Mouse (Mus musculus) ES-Bruce4 (cell line): Measurements from ENCODE around the gene Gpr34. TPM values are rescaled to one million over a fixed set of nuclear protein-coding genes. Genes with fewer than 3 reads are reported as not detected.

Source experiments
- H3K27ac ChIP-seq: 2 replicates; pipeline ENCODE4 v1.5.1; 2012; ENCODE audit warnings: low read length, inconsistent platforms; ENCODE audit not compliant: insufficient read depth
- H3K27me3 ChIP-seq: 2 replicates; pipeline ENCODE4 v1.6.1; 2012; ENCODE audit warnings: mild to moderate bottlenecking, low read length, inconsistent platforms; ENCODE audit not compliant: control insufficient read depth, poor library complexity, insufficient read depth, severe bottlenecking
- H3K36me3 ChIP-seq: 2 replicates; pipeline ENCODE4 v1.6.1; 2012; ENCODE audit warnings: inconsistent platforms, mild to moderate bottlenecking, low read length, moderate library complexity; ENCODE audit not compliant: control insufficient read depth, poor library complexity, insufficient read depth, severe bottlenecking
- H3K4me1 ChIP-seq: one replicate; pipeline ENCODE4 v1.8.1; 2011; ENCODE audit warnings: low read length; ENCODE audit not compliant: control insufficient read depth, insufficient read depth
- H3K4me3 ChIP-seq: 2 replicates; pipeline ENCODE4 v1.5.1; 2011; ENCODE audit warnings: low read depth, mild to moderate bottlenecking, low read length
- H3K9ac ChIP-seq: 2 replicates; pipeline ENCODE4 v1.6.1; 2012; ENCODE audit warnings: low read depth, mild to moderate bottlenecking, inconsistent platforms; ENCODE audit not compliant: poor library complexity, severe bottlenecking
- H3K9me3 ChIP-seq: replicated peaks from 2 replicates; pipeline ENCODE4 v1.6.1; 2012; ENCODE audit warnings: mild to moderate bottlenecking, low read length, inconsistent platforms; ENCODE audit not compliant: control insufficient read depth, poor library complexity, insufficient read depth, severe bottlenecking
- CTCF ChIP-seq: IDR thresholded peaks from one replicate; pipeline ENCODE4 v1.8.1; 2011; ENCODE audit warnings: low read depth, low read length
- EP300 ChIP-seq: IDR thresholded peaks from 2 replicates; pipeline ENCODE4 v1.6.1; 2011; ENCODE audit warnings: low read depth, low read length; ENCODE audit not compliant: insufficient read depth
- POLR2A ChIP-seq: IDR thresholded peaks from one replicate; pipeline ENCODE4 v1.8.1; 2011; ENCODE audit warnings: low read length; ENCODE audit not compliant: insufficient read depth
- polyA plus RNA-seq: library from polyadenylated mRNA; stranded (reverse); fragments of >200 nt; gene quantifications from 2 replicates; pipeline ENCODE4 v1.2.4, GENCODE M21; 2011; ENCODE audit warnings: low read depth; ENCODE audit not compliant: missing spikeins, insufficient read depth, insufficient read length

Gpr34 gene
- polyA plus RNA-seq, 1 experiment = not detected

DNA sequence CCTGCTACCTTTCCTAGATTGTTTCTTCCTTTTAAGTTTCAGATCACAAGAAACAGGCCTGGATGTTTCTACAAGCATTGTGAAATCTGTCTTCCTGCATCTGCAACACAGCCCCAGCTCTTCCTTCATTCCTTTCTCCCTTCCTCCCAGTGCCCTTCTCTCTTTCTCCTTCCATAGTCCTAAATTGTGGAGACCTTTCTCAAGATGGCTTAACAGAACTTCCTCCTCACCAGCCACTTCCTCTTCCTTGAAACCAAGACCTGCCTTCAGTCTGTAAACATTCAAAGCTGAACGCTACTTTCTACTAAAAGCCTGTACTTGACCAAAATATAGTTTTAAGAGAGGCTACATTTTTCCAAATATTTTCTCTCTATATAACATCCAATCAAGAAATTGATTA lies 4.5 kb downstream of the Gpr34 start:
- no peaks in the 10 kb centered on the region for H3K27me3 ChIP-seq
- no peaks in the 10 kb centered on the region for H3K36me3 ChIP-seq
- no peaks in the 10 kb centered on the region for H3K9me3 ChIP-seq
- H3K4me1 ChIP-seq = no peaks in the 10 kb centered on the region
- no peak overlapping the region for H3K27ac ChIP-seq
- no peak overlapping the region for H3K9ac ChIP-seq
- H3K4me3 ChIP-seq = no peak overlapping the region
- TF ChIP-seq POLR2A (no peak), EP300 (no peak), CTCF (no peak)

DNA sequence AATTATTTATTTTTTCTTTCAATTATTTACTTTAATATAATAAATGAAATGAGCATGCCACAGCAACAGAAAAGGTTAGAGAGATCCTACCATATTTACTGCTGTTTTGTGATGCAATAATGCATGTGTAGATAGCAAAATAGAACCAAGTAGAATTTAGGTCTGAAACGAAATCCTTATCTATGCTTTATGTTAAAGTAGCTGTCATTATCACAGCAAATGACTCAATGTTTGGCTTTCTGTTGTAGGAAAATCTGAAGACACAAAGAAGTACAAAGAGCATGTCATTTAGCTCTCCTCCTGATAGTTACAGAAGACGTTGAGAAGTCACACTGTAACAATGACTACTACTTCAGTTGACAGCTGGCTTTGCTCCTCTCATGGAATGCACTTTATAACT lies 7.0 kb downstream of the Gpr34 start:
- no peak for TF ChIP-seq CTCF
- TF ChIP-seq EP300 = no peak
- no peak for TF ChIP-seq POLR2A
- no peak overlapping the region for H3K4me3 ChIP-seq
- no peaks in the 10 kb centered on the region for H3K9me3 ChIP-seq
- no peak overlapping the region for H3K9ac ChIP-seq
- H3K27me3 ChIP-seq = no peaks in the 10 kb centered on the region
- H3K27ac ChIP-seq = no peak overlapping the region
- no peaks in the 10 kb centered on the region for H3K36me3 ChIP-seq
- no peaks in the 10 kb centered on the region for H3K4me1 ChIP-seq

DNA sequence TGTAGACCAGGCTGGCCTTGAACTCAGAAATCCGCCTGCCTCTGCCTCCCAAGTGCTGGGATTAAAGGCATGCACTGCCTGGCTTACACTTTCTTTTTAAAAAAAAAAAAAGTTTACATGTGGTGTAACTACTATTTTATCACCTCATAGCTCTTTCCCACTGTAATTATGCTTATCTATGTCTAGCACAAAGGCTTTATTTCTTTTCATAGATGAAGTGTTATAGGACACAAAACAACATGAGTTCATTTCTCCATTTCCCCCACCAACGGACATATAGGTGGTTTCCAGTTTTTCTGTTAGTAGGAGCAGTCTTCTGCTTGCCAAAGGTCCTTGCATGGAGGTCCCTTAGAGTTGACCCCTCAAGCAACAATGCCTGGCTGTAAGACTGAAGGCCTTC lies 20.0 kb downstream of the Gpr34 start:
- H3K9me3 ChIP-seq = no peaks in the 10 kb centered on the region
- TF ChIP-seq CTCF = no peak
- no peak for TF ChIP-seq EP300
- no peak for TF ChIP-seq POLR2A
- H3K9ac ChIP-seq = no peak overlapping the region
- no peaks in the 10 kb centered on the region for H3K36me3 ChIP-seq
- H3K27ac ChIP-seq = no peak overlapping the region
- H3K4me1 ChIP-seq = no peaks in the 10 kb centered on the region
- H3K4me3 ChIP-seq = no peak overlapping the region
- no peaks in the 10 kb centered on the region for H3K27me3 ChIP-seq

DNA sequence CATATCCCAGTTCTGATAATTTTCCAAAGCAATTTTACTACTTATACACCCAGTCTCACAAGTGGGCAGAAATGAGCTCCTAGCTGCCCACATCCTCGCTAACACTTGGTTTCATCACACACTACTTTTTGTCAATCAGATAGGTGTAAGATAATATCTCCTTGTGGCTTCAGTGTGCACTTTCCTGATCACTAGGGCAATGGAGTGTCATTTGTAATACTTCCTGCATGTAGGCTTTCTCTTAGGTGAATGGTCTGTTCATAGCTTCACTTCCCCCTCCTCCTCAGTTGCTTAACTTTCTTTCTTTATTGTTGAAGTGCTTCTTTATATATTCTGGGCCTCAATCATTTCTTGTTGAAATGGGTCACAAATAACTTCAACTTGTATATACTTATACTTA lies 20.4 kb downstream of the Gpr34 start:
- no peaks in the 10 kb centered on the region for H3K27me3 ChIP-seq
- no peaks in the 10 kb centered on the region for H3K4me1 ChIP-seq
- H3K4me3 ChIP-seq = no peak overlapping the region
- no peaks in the 10 kb centered on the region for H3K36me3 ChIP-seq
- TF ChIP-seq CTCF (no peak), EP300 (no peak), POLR2A (no peak)
- H3K9ac ChIP-seq = no peak overlapping the region
- no peaks in the 10 kb centered on the region for H3K9me3 ChIP-seq
- no peak overlapping the region for H3K27ac ChIP-seq

- H3K27ac ChIP-seq = no peak overlapping the region
- no peaks in the 10 kb centered on the region for H3K4me1 ChIP-seq
- H3K36me3 ChIP-seq = no peaks in the 10 kb centered on the region
- no peaks in the 10 kb centered on the region for H3K27me3 ChIP-seq
- no peaks in the 10 kb centered on the region for H3K9me3 ChIP-seq
- H3K4me3 ChIP-seq = no peak overlapping the region
- no peak overlapping the region for H3K9ac ChIP-seq
- TF ChIP-seq POLR2A (no peak), CTCF (no peak), EP300 (no peak)
Measured at GRCm38 (mm10) chrX:13655005-13655421, 23.1 kb downstream of the Gpr34 start.

DNA sequence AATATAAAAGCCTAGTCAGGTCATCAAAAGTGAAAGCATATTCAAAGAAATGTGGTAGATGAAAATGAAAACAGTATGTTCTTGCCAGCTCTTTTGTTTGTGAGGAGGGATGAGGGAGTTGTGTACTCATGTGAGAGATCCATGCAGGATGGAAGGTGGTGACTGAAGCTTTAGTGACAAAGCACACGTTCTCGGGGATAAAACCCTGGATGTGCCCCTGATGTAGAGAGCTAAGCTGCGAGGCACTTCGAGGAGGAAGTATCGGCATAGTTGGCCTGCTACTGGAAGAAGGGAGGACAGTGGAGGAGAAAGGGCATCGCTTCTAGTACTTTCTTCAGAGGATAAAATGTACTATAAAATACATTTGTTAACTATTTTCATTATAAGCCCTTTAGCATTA lies 24.0 kb downstream of the Gpr34 start:
- no peaks in the 10 kb centered on the region for H3K4me1 ChIP-seq
- H3K4me3 ChIP-seq = no peak overlapping the region
- no peaks in the 10 kb centered on the region for H3K9me3 ChIP-seq
- H3K27me3 ChIP-seq = no peaks in the 10 kb centered on the region
- no peak overlapping the region for H3K9ac ChIP-seq
- no peaks in the 10 kb centered on the region for H3K36me3 ChIP-seq
- no peak overlapping the region for H3K27ac ChIP-seq
- TF ChIP-seq CTCF (no peak), POLR2A (no peak), EP300 (no peak)

GRCm38 (mm10) chrX:13656721-13657120 lies 24.8 kb downstream of the Gpr34 start:
- H3K4me1 ChIP-seq = no peaks in the 10 kb centered on the region
- no peaks in the 10 kb centered on the region for H3K9me3 ChIP-seq
- no peak overlapping the region for H3K27ac ChIP-seq
- no peak overlapping the region for H3K4me3 ChIP-seq
- no peaks in the 10 kb centered on the region for H3K36me3 ChIP-seq
- H3K27me3 ChIP-seq = no peaks in the 10 kb centered on the region
- no peak overlapping the region for H3K9ac ChIP-seq
- no peak for TF ChIP-seq EP300
- no peak for TF ChIP-seq POLR2A
- TF ChIP-seq CTCF = no peak
